Mouse (Mus musculus) adrenal gland, postnatal 14 days (tissue): ENCODE measurements around the gene Anp32e. TPM values are rescaled to one million over a fixed set of nuclear protein-coding genes. Genes with fewer than 3 reads are reported as not detected.
"Not testable (repeated sequence)": the region's sequence is repeated elsewhere in the genome, so short reads cannot be mapped to it uniquely, and the experiment has no call there.

ENCODE experiments used
- DNase-seq: peaks from one replicate; pipeline ENCODE4 v3.0.0; 2021; ENCODE audit warnings: mixed read lengths
- total RNA-seq: library from RNA; stranded (reverse); gene quantifications from 2 replicates; pipeline ENCODE4 v1.2.3, GENCODE M21; 2021

Anp32e gene
- total RNA-seq, 1 experiment from 2014 or later: 94.6 TPM

DNA sequence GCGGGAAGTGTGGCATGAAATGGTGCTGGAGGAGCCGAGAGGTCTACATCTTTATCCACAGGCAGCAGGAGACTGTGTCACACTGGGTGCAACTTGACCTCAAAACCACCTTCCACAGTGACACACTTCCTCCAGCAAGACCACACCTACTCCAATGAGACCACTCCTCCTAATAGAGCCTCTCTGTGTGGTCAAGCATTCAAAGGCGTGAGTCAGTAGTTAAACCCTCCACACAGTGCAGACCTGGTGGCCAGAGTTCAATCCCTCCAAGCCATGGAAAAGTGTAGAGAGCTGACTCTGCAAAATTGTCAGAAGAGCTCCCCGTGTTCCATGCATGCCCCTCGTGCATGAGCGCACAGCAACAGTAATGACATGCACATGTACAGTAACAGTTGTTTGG is 13.7 kb downstream of the Anp32e start:
- no peak for DNase-seq

DNA sequence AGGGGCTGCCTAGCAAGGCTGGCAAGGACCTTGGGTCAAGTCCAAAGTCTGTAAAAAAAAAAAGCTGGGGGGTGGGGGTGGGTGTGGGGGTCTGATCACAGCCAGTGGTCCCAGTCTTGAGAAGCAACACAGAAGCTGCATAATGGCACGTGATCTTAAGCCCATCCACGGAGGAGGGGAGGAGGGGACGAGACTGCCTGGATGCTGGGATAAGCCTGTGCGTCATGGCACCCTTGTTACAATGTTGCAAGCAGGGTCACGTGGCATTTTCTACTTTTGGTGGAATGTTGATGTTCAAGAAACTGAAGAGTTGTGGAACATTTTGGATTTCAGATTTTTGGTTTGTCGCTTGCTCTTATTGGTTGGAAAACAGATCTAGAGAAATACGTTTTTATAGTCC is 14.2 kb downstream of the Anp32e start:
- DNase-seq: no peak

DNA sequence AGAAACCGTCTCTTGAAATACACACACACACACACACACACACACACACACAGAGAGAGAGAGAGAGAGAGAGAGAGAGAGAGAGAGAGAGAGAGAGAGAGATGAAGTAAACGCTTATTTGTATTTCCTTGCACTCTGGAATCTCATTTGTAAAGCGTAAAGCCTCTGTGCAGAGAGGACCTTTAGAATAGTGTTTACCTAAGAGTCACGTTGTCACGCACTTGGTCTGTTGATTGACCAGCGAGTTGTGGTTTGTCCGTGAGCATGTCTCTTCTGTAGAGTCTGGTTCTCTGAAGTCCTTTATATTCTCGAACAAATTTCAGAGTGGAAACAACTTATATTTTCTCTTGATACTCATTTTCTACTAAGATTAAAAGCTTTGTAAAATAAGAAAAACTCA is 15.7 kb downstream of the Anp32e start:
- no peak for DNase-seq

DNA sequence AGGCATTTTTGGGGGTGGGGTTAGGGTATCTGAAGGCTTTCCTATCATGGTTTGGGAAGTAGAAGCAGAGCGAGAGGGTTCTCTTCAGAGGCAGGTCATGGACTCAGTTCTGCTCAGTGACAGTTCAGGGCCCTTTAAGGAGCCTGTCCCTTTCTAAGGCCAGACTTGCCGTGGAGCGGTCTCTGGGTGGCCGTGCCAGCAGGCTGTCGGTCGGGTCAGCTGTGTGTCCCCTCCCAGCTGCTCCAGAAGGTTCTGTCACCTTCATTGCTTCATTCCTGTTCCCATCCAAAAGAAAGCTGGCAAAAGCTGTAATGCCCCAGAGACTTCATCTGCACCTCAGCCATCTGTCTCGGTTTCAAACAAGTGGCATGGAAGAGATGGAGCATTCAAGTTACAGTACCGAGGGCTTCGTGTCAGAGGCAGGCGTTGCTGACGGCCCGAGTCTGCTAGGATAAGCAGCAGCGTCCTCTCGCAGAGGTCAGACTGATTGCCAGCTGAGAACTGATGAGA is 16.7 kb downstream of the Anp32e start:
- peak; percentile 48 for DNase-seq

DNA sequence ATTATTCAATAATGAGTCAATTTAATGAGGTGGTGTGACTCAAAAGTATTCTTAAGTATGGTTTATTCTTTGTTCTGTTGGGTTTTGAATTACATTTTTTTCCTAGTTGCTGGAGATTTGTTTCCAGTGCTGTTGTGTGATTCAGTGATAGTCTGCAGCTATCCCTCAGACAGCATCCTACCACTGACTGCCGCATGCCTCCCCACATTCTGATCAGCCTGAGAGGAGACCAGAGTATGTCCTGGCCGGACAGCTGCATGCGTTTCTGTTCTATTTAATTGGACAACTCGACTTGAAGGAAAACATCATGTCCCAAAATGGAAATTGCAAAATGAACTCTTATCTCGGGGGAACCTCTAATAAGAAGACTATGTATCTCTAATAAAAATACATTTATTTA is 19.3 kb downstream of the Anp32e start:
- no peak for DNase-seq

DNA sequence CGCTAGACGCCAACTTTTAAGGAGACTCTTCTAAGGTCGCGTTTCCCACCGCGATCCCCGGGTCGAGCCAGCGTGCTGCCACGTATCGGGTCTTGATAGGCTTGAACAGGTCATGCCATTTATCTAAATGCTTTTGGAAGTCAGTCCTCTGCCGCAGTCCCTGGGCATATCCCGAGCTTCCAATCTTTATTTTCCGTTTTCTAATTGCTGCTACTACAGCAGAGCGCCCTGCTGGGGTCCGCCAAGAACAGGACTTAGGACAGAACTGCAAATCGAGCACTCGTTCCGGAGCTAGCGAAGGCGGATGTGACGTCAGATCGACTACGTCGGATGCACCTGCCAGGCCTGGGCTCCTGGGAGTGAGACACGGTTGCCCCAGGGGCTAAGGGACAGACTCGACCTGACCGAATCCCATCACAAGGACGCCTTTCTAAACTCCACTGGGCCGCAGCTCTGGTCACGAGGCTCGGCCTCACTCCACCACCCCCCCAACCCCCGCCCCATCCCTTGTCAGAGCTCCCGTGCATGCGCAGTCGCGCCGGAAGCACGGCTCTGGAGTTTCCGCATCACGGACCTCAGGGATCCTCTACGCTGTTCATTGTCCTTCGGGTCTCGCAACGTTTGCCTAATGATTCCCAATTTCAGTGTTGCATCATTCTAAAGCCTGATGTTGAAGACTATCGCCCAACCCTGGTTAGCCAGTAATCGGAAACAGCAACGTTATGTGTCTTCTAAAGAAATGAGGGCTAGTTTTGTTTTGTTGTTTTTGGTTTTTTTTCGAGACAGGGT is 21.9 kb downstream of the Anp32e start:
- DNase-seq: peak; percentile 95

DNA sequence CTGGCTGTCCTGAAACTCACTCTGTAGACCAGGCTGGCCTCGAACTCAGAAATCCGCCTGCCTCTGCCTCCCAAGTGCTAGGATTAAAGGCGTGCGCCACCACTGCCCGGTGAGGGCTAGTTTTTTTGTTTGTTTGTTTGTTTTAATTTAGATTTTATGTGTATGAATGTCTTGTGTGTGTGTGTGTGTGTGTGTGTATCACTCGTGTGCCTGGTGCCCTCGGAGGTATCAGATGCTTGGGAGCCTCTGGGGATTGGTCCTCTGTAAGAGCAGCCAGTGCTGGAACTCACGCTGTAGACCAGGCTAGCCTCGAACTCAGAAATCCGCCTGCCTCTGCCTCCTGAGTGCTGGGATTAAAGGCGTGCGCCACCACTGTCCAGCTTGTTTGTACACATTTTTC is 22.5 kb downstream of the Anp32e start:
- not testable (repeated sequence) for DNase-seq

DNA sequence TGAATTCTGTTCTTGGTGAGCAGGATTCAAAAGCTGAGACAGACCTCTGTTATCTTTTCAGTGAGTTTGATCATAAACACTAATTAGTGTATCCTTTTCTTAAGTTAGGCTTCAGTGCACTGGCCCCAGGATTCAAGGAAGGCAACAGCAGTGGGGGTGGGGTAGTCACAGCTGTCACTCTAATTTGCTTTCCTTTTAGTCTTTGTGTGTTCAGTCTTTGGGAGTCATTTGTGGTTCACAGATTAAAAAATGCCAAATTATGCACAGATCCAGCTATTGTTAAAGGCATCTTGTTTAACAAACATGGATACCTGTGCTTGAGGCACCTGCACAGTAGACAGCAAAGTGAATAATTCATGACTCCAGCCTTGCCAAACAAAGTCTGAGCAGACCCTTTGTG is 24.0 kb downstream of the Anp32e start:
- no peak for DNase-seq

DNA sequence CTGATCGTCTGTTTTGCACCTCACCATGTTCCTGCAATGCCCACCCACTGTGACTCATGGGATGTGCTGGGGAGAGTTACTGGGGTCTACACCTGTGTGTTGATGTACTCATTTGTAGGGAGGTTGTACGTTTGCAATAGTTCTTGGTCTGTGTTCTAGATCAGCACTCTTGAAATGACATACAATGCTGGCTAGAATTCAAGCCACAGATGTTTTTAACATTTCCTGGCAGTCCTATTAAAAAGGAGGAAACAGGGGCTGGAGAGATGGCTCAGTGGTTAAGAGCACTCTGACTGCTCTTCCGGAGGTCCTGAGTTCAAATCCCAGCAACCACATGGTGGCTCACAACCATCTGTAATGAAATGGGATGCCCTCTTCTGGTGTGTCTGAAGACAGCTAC is 24.5 kb downstream of the Anp32e start:
- DNase-seq: no peak

DNA sequence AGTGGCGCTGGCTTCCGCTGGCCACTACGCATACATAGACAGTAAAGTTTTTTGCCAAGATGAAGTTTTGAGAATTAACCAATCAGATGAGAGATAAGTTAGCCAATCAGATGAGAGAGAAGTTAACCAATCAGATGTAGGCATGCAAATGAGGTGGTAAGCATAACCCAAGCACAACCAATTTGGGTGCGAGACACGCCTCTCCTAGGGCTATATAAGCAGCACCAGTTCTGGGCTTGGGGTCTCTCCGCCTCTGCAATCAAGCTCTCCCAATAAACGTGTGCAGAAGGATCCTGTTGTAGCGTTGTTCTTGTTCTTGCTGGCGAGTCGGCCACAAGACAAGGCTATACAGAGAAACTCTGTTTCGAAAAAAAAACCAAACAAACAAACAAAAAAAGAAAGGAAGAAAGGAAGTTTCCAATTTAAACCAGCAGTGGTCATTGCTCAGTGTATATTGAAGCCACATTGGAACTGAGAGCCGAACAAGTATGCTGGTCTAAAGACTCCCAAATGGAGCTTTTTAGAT is 25.7 kb downstream of the Anp32e start:
- not testable (repeated sequence) for DNase-seq

DNA sequence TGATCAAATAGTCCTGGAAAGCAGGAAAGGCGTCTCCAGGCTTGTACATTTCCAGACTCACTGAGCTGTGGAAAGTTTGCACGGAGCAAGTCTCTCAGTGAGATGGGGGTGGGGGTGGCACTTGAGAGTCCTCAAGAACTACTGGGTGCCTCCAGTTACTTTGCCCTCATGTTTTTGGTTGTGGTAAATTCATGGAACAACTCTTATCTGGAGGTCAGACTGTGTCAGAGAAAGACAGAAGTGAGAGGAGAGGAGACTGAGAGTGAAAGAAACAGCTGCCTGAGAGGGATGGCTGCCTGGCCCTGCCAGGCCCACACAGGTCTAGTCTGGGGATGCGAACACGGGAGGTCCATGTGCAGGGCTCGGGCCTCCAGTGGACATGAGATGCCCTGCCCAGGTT is 26.3 kb downstream of the Anp32e start:
- DNase-seq: no peak

DNA sequence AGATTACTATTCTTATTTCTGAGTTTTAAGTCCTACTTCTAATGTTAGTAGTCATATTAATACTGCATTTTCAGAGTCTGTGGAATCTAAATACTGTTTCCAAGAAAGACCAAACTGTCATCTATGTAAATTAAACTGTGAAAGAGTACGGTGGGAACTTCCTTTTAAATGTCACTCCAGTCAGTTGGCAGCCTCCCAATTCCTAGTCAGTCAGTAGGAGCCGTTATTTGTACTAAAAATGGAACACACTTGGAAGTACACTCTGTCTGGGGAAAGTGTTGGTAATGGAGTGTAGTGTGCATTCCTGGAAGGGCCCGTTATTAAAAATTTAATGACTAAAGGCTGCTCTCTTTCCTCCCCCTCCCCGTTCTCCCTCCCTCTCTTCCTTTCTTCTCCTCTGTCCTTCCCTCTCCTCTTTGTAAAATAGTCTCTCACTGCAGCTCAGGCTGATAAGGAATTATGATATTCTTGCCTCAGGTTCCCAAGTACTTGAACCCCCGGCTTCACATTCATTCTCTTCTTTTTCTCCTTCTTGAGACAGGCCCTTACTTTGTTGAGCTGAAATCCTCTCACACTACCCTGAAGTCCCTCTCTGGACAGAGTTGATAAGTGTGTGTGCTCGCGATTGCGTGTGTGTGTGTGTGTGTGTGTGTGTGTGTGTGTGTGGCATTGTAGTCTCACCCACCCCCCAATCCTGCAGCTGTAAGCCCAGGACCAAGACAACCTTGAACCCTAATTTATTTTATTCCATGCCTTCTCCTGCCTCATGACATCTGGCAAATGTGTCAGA is 28.5 kb downstream of the Anp32e start:
- peak; percentile 63 for DNase-seq

DNA sequence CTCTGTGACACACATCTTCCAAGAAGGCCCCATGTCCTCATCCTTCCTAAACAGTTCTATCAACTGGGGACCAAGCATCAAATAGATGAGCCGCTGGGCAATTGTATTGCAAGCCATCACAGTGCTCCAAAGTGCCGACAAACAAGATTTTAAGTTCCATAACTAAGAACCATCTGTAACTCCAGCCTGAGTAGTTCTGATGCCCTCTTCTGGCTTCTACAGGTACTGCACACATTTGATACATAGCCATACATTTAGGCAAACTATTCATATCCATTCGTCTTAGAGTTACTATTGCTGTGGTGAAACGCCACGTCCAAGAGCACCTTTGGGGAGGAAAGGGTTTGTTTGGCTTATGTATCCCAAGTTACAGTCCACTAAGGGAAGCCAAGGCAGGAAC is 30.0 kb downstream of the Anp32e start:
- DNase-seq: peak; percentile 42

DNA sequence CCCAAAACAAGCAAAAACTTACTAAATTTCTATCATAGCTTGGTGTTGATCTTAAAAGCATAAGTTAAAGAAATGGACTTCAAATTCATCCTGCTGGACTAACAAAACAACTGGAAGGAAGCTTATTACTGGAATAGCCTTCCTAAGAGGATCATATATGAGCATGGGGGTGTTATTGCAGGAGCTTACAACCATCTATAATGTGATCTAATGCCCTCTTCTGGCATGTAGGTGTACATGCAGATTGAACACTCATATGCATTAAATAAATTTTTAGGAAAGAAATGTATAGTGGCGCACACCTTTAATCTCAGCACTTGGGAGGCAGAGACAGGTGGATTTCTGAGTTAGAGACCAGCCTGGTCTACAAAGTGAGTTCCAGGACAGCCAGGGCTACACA is 30.8 kb downstream of the Anp32e start:
- no peak for DNase-seq

DNA sequence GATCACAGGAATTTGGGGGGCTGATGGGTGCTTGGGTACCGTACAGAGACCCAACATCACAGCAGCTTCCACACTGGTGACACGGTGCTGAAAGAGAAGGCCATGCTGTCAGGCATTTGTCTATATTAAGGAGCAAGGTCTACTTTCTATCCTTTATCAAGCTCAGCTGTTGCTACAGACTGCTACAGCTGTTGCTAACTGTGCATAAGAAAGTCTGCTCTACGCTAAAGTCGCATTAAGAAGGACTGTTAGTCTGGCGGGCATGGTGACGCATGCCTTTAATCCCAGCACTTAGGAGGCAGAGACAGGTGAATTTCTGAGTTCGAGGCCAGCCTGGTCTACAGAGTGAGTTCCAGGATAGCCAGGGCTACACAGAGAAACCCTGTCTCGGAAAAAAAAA is 33.1 kb downstream of the Anp32e start:
- not testable (repeated sequence) for DNase-seq

DNA sequence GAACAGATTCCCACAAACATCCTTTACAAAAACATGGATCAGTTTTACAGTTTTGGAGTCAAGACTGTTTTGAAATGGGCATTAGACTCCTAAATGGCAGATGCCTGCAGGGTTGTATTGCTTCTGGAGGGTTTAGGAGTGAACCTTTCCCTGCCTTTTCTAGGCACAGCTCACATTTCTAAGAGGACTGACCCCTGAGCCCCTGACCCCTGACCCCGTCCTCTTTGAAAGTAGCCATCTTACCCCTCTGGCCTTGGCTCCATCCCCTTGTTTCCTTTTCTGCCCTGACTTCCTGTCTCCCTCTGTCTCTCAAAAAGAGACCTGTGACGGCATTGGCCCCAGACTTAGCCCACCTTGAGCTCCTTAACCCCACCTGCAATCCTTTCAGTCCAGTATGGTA is 34.2 kb downstream of the Anp32e start:
- DNase-seq: no peak

DNA sequence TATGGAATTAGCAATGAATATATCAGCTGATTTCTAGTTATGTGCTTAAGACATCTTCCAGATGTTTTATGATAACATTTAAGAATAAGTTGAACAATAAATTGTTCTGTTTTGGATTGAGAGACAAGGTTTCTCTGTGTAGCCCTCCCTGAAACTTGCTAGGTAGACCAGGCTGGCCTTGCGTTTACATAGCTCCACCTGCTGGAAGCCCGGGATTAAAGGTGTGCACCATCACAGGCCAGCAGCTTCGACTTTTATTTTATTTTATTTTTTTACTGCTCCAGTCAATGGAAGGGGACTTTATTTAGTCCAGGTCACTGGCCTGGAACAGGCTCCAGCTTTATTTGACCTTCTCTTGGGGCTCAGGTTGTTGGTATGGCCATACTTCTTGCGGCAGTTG is 34.6 kb downstream of the Anp32e start:
- DNase-seq: peak; percentile 38

DNA sequence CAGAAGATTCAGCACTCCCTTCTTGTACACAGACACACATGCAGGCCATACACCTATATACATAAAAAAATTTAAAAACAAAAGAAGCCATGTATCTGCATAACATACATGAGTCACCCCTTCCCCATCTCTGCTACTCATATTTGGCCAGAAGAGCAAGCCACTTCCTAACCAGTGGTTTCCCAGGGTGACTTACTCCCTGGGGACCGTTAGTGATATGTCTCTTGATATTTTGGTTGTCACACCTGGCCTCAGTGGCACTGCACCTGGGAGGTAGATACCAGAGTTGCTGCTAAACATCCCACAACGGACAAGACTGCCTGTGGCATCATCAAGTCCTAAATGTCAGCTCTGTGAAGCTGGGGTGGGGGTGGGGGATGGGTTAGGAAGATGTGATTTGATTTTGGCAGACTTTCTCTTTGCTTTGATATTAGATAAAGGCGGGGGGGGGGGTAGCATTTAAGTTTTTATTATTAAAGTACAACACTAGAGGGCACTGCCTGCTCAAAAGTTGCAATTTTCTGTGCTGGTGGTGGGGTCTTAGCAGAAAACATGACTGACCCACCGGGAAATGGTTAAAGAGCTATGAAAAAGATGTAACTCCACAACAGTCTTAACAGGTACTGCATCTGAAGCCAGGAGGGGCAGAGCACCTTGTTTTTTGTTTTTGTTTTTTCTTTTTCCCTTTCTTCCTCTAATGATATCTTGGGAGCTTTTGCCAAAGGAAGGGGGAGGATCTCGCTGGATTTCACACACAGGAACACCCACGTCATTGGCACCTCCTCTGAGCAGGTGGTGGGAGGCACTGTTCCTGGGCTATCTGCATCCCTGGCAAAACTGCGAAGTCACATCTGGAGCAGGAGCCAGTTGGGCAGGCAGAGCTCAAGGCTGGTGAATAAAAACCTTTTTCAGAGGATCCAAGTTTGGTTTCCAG is 36.7 kb downstream of the Anp32e start:
- peak; percentile 30 for DNase-seq

DNA sequence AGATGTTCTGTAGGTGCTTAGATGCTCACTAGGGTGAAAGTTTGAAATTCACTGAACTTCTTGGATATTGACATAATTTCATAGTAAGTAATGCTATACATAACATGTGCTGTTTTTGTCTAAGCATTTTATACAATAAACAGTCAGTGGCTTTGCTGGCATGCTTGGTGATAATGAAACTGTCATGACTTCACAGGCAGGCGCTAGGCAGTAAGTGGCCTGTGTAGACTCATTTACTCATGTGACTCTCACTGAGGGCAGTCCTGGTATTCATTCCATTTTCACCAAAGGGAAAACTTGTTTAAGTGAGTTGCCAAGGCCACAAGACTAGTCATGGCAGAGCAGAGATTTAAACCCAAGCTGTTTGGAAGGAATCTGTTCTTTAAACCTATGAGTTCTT is 40.2 kb downstream of the Anp32e start:
- no peak for DNase-seq

DNA sequence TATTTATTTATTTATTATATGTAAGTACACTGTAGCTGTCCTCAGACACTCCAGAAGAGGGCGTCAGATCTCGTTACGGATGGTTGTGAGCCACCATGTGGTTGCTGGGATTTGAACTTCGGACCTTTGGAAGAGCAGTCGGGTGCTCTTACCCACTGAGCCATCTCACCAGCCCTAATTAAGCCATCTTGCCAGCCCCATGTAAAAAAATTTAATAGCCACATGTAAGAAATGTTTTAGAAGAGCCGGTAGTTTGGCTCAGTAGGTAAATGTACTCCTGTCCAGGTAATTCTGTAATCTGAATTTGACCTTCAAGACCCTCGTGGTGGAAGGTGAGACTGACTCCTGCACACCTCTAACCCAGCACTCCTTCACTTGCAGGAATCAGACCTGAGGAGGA is 41.6 kb downstream of the Anp32e start:
- DNase-seq: not testable (repeated sequence)

DNA sequence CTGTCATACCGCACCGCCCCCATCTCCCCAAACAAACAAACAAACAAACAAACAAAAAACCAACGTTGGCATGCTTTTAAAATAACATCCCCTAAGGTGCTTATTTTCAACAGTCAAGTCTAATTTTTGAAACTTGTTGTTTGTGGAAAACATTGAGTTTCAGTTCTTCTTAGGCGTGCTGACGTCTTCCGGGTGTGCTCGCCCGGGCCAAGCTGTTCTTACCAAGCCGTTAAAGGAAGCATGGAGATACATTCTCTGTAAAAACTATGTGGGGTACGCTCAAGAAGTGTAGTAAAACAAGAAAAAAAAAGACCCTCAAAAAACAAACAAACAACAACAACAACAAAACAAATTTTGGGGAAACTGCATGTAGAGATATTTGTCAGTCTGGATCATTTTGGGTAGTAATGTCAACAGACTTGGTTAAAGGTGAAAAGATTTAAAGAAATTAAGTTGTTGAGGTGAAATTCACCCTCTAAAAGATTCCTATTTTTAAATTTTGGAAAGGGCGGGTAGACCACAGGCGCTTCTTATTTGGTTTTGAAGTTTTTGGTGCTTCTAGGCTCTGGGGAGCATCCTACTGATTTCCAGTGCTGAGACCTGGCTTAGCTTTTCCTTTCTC is 43.3 kb downstream of the Anp32e start:
- DNase-seq: no peak
